Mouse (Mus musculus) ES-Bruce4 (cell line): ENCODE results near the gene Calhm2.
A peak's percentile ranks its signal among the peaks of the same experiment; 100 is the strongest.

ENCODE experiments used
- CTCF ChIP-seq: IDR thresholded peaks from one replicate; pipeline ENCODE4 v1.8.1; 2011; ENCODE audit warnings: low read depth, low read length
- POLR2A ChIP-seq: IDR thresholded peaks from one replicate; pipeline ENCODE4 v1.8.1; 2011; ENCODE audit warnings: low read length; ENCODE audit not compliant: insufficient read depth

DNA sequence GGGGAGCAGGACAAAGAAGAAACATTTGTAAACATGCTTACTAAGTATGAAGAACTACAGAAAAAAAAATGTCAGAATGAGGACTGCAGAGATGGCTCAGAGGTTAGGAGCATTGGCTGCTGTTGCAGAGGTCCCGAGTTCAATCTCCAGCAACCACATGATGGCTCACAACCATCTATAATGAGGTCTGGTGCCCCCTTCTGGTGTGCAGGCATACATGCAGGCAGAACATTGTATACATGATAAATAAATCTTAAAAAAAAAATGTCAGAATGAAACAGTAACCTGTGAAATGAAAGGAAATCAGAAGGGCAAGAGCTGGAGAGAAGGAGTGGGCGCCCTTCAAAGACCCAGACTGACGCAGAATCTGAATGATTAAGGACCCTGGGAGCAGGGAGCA is 72.2 kb downstream of the Calhm2 start:
- TF ChIP-seq POLR2A: no peak
- TF ChIP-seq CTCF: peak; percentile 41
